Mouse (Mus musculus): ENCODE measurements at regions not wholly inside any gene's neighbourhood (a gene's known extent, or its start where the extent isn't known, plus 50 kb on each side); places are given as distances from the start of the nearest gene placed in this dataset.

DNA sequence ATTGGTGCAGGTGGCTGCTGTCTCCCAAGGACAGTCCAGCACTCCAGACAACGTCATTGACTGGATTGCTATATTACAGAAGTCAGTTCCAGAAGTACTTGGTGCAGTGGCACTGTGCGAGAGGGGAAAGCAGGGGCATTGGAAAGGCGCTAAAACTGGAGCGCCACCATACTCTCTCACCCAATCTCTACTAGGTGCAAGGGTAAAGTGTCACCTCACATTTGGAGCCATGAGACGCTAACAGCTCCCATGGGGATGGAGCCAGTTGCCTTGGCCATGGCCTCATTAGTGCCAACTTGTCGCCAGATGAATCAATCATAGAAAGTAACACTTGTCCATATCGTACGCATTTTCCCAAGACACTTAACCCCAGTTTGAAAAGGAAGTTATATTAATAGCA is 1617.2 kb upstream of the Gulo start:
- no peak for DNase-seq (ENCODE audit: low read depth, low spot score)

DNA sequence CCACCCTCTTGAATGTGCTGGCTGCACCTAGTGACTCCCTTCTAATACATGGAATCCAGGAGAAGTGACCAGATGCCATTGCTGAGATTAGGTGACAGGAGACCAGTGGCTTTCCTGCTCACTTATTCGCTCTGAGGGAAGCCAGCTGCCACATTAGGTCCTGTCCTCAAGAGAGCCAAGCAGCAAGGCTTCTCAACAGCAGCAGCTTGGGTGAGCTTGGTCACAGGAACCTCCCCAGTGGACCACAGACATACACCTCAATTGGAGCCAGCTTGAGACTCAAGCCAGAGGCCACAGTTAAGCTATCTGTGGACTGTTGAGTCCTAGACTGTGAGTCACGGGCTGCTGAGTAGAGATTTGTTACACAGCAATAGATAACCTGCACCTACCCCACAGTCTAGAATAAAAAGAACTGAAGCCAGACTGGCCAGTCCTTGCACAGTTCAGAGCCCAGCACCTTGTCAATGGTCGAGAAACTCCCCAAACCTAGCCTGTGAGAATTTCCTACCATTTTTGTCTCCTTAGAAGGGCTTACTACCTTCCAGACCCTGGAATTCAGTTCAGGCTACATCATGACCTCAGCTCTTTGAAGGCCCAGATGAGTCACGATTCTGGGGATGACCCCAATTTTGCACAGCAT is 1615.0 kb upstream of the Gulo start:
- no peak for DNase-seq (ENCODE audit: low read depth, low spot score)

DNA sequence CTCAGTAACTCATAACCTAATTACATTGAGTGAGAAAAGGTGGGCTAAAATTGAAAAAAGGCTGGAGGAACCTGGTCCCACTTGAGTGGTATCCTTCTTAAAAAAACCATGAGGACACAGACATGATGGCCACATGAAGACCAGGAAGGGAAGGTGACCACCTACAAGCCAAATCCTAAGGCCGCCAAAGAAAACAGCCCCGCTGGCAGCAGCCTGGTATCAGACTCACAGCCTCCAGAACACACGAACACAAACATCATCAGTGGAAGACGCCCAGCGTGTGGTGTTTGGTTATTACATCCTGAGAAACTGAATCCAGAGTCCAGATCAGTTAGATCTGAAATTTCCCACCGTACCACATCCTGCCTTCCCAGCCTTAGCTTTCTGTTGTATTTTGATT is 1613.9 kb upstream of the Gulo start:
- no peak for DNase-seq (ENCODE audit: low read depth, low spot score)

DNA sequence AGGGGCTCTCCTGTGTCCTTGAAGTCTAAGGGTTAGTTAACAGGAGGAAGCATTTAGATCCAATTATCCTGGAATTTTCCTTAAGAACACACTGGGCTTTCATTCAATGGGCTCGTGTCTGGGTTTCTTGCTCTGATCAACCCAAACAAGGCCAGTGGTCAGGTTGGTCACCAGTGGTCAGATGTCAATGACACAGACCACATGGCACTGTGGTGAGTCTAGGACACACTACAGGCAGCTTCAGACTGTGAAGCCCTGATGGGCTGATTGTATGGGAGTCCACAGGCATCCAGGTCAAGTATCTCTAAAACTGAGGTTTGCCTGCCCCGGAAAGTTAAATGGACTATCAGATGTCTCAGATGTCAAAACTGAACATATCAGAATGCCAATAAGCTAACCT is 1612.5 kb upstream of the Gulo start:
- DNase-seq (ENCODE audit: low read depth, low spot score) = no peak

DNA sequence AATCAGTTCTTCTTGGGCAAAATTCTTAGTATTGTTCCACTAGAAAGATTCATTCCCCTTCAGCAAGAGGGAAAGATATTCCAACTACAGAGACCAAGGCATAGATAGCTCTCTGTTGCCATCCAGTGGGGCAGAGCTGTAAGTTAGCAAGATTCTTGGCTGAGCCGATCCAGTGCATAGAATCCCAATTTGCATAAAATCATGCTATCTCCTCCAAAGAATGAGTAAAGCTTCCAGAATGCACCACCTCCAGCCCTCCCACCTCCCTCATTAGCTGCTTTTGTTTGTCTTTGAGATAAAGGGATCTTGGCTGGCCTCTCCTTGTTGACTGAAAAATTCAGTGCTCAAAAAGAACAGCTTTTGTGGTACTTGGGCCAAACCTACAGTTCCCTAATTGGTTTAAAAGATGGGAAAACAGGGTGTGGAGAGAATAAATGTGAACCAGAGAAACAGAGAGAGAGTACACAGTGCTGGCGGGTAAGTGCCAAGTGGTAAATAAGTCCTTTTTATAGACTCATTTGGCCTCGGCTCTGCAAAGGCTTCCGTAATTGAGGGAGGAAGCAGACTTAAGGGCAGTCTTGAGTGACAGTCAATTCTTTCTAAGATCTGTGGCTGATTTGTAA is 1612.0 kb upstream of the Gulo start:
- peak; percentile 41 for DNase-seq (ENCODE audit: low read depth, low spot score)

DNA sequence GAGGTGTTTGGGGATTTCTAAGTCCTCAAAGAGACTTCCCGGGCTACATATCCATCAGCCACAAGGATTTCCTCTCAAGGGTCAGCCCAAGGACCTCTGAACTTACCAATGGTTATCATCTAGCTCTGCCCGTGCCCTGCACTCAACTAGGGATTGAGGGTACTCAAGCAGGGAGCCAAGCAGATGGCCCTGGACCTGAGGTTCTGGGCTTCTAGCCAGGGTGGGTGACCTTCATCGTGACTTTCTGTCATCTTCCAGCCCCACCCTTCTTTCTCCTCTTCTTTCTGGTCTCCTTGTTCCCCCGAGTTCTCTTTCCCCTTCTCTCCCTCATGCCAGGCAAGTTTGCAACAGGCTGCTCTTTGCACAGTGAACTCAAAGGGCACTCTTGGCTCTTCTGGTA is 1610.6 kb upstream of the Gulo start:
- no peak for DNase-seq (ENCODE audit: low read depth, low spot score)

DNA sequence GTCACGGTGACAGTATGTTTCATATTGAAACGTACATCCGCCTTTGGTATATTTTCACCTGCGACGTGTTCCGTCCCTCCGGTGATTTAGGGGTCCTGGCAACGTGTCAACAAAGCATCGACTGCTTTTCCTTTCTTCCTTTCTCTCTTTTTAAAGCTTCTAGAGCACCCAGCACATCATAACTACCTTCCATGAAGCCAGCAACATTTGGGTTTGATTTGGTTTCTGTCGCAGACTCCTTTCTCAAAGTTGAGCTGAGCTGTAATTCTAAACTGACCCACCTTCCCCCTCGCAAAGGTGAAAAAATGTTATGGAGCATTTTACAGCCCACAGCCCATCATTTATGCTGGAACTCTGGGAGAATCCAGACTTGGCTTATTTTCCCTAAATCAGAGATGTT is 1605.4 kb upstream of the Gulo start:
- DNase-seq (ENCODE audit: low read depth, low spot score) = no peak

DNA sequence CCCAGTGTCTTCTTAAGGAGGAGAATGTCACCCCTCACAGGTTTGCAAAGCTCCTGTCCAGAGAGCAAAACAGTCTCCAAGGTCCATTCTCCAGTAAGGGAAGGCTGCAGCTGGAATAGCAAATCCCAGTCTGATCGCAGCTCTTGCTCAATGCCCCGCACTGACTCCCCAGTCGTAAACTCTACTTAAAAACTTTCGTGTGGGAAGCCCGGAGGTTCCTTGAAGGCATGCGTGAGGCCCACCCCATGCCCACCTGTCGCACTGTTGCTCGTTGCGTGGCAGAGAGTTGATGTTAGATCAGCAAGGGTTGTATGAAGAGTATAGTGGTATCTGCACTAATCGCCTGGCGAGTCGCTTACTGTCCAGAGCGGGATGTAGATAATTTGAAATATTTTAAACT is 1604.7 kb upstream of the Gulo start:
- DNase-seq (ENCODE audit: low read depth, low spot score) = no peak

DNA sequence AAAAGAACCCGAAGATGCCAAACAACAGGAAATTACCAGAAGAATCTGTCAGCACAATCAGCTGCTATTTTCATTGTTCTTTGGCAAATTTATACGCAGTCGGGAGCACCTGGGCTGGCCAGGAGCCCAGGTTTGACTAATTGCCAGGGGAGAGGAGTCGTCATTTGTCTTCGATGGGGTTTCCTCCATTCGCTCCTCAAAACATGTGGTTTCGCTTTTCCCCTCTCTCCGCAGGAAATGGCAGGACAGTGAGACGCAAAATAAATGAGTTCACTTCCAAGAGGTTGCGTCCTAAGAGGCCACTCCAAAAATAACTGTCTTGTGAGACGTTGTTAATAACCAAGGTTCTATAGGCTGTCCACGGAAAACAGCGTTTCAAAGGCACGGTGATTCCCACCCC is 1604.2 kb upstream of the Gulo start:
- DNase-seq (ENCODE audit: low read depth, low spot score) = peak; percentile 27

DNA sequence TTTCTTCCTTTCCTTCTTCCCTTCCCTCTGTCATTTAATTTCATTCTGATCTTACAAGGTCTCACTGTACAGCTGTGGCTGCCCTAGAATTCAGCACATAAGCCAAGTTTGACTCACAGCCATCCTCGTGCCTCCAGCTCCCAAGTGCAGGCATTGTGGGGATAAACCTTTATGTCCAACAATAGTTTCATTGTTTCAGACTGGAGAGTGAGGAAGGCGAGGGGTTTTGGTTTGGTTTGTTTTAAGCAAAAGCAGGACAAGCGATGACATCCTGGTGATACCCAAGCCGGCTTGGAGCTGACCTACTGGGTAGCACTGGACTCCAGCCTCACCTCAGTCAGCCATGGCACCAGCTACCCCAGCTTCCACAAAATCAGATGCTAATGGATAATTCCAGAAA is 1603.5 kb upstream of the Gulo start:
- no peak for DNase-seq (ENCODE audit: low read depth, low spot score)

DNA sequence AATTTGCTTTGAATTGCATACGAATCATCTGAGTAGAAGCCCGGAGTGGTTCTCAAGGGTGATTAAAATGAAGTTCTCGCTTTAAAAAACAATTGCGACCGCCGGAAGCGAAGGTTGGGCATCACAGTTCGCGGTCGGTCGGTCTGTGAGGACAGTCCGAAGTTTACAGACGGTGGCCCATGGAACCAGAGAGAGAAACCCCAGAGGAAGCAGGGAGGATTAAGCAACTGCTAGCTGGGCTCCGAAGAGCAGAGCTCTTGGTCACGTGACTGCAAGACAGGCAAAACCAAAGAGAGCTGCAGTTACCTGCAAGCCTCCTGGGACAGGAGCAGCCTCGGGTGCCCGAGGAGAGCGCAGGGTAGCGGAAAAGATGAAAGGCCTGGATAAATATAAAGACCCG is 1599.3 kb upstream of the Gulo start:
- DNase-seq (ENCODE audit: low read depth, low spot score) = no peak

DNA sequence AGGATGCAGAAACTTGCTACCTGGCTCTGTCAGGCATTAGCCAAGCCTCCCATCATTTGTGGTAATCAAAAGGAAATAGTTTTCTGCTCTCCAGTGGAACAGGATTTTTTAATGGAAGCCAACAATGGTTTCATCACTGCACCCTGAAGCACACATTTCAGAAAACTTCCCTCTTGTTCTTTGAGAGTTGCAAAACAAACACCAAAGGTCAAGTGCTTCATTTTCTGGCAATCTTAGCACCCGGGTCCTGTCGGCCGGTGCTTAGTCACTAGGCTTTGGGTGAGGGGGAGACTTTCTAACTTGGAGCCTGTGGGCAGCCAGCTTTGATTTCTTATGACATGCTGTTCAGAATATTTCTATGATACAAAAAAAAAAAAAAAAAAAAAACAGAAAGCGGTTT is 1594.0 kb upstream of the Gulo start:
- peak; percentile 30 for DNase-seq (ENCODE audit: low read depth, low spot score)

DNA sequence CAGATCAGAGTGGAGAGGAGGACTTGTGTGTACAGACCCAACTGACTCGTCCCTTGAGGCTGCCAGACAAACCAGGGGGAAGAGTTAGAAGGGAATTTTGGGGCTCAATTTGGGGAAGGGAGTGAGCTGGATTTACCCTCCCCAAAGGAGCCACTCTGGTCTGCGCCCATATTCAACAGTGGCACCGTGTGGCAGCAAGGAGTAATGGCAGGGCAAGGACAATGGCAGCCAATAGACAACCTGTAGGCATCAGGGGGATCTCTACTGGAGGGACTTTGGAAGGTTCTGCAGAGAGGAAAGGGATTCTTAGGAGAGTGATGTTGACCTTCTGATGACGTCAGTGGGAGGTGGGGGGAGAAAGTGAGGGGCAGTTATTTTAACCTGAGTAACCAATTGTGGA is 1590.7 kb upstream of the Gulo start:
- no peak for DNase-seq (ENCODE audit: low read depth, low spot score)

DNA sequence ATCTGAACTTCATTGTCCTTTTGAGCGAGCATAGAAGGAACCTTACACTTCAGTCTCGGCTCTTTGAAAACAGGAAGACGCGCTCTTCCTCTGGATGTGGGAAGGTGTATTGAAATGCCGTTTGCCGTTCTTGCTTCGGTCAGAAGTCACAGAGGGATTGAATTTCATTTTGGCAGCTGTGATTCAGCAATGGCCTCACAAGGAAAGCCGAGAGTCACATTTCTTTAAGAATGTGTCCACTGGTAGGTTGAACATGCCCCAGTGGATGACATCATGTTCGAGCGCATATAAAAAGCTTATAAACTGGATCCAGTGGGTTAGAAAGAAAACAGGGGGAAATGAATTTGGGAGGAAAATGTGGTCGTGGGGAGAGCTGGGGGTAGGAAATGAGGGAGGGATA is 1579.6 kb upstream of the Gulo start:
- DNase-seq (ENCODE audit: low read depth, low spot score) = no peak

DNA sequence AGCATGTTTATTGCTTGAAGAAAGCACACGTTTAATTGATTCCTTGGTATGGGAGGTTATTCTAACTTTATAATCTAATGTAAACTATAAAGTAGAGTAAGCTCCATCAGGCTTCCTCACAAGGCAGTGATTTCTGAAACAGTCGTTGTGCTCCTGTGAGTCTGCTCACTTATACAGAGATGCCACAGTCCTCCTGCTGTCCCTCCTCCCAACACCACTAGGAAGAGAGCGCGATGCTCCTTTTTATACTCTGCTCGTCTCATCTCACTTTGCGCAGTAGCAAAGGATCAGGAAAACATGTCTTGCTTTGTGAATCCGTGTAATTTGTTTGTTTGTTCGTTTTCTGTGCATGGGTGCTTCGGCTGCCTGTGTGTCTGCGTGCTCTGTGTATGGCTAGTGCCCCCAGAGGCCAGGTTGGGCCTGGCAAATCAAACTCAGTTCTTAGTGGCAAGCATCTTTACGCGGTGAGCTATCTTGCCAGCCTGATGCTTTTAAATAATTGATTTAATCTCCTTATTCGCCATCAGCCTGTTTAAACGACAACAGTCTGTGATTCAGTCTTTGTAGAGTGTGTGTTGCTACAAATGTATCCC is 1575.5 kb upstream of the Gulo start:
- no peak for DNase-seq (ENCODE audit: low read depth, low spot score)

DNA sequence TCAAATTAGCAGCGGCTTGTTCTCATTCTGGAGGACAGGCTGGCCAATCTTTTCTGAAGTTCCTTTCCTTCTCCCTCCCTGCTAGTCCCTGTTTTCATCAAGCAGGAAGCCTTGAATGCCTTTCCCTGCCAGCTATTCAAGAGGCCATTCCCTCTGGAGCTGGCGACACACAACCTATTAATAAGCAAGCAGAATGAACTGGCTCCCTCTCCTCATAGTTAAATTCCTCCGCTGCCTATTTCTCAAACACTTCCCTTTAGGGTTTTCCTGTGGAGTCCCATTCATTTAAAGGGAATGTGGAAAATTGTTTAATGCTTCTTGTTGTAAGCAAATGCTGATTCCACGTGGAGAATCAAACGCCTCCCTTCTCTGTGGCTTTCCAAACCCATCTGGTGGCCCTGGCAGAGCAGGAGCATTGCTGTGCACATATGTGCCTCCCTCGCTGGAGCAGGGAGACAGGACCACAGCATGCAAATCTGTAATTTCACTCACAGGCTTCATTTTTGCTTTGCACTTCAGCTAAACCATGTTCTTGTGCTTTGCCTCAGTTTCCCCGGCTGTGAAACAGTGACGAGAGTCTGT is 1573.3 kb upstream of the Gulo start:
- DNase-seq (ENCODE audit: low read depth, low spot score) = peak; percentile 7

DNA sequence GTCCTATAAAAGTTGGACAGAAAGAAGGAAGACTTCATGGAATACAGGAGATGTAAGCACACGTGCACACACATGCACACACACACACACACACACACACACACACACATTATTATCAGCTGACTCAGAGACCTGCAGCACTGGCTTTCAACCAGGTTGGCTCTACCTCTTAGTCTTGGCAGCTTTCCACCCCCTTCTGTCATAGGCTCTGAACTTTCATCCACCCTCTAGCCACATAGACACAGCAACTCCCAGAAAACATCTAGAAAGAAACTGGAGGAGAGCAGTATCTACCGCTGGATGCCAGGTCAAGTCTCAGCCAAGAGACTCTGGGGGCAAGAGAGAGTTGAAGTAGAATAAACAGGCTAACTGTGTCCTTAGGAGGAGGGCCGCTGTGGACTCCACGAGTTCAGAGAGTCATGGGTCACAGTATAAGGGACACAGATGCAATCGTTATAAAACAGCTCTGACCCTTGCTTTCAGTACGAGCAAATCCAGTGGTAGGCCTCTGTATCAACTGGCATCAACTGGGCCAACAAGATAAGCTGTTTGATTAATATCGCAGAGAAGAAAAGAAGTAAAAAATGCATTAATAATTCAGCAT is 1565.4 kb upstream of the Gulo start:
- peak; percentile 24 for DNase-seq (ENCODE audit: low read depth, low spot score)

DNA sequence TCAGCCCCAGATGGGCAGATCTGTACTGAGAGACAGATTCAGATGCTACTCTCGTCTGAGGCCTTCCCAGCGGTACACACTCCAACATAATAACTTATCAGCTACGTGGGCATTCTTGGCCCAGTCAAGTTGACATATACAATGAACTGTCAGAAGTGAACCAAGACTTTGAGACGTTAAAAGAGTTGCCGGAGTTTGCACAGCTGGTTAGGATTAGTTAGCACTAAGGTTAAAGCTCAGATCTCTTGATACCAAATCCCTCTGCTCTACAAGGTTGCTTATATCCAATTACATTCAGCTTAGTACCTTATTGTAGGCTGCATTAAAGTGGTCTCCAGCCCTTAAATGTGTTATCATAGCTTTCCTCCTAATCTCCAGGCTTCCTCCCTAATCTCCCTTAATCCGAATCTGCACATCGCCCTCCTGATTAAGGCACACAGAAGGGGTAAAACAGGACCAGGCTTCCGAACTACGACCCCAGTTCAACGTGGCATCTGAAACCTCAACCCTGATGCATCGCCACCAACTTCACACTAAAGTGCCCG is 1564.5 kb upstream of the Gulo start:
- DNase-seq (ENCODE audit: low read depth, low spot score) = no peak

DNA sequence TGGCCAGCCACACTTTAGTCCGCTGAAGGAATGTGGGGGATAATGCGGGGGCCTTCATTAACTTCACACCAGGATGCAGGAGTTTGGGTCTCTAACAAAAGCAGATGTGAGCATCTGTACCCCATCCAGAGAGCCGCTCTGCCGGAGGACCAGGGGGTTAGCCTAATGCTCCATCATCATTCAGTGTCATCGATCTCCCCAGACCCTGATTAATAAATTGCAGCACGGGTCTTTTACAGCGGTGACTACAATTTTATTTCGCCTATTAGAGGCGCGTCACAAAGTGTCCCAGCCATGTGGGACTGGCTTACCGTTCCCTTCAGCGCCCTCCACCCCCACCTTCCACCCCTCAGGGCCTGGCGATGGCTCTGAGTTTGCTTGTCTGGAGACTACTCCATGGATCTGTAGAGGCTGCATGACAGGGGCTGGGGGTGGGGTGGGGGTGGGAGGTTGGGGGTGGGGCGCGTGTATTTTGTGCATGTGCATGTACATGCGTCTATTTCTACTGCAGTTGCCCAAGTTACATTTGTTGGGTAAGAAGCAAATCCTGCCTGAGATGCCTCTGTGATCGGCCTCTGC is 1560.8 kb upstream of the Gulo start:
- no peak for DNase-seq (ENCODE audit: low read depth, low spot score)

DNA sequence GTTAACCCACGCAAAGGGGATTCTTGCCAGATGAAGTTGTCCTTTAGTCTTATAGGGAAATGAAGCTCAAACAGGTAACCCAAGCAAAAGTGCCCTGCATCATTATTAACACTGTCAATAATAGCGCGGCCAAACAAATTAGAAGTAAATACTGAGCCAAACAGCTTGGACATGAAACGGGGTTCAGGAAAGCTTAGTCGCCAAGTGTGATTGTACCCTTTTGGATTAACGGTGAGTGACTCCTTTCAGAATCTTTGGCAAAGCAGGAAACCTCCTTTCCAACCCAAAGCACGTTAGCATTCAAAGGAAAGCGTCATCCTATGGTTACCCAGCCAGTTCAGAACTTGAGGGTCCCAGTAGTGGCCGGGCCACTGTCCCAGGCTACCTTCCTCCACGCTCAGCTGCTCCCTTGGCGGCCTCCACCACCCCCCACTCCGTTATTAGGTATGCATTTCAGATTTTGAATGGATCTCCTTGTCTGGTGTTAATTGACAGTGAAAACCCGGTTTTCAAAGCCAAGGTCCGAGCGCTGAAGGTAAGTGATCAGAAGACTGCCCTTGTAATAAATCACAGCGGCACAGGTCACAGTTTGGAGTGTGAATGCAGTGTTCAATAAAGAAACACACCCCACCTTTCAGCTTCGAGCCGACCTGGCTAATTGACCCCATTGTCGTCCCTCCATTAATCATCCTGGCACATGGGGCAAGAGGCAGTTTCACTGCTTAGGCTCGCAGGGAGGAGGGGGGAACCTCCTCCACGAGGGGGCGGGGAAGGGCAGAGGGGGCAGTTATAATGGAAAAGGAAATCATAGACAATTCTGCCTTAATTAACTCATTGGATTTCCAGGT is 1560.1 kb upstream of the Gulo start:
- DNase-seq (ENCODE audit: low read depth, low spot score) = no peak

DNA sequence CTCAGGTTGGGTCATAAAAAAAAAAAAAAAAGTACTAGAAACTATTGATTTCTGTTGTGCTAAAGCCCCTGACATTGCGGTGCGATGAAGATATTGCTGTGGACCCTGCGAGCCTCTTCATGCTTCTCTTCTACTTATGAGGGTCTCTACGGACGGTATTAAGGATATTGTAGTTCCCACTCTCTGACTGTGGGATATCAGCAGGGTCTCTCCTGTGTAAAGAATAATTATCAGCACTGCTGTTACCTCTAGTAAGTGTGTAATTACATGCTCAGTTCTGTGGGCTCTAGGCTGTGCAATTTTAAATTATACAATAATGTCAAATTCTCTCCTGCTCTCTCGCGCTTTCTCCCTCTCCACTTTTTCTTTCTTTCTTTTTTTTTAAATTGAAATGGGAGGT is 1545.9 kb upstream of the Gulo start:
- DNase-seq (ENCODE audit: low read depth, low spot score) = no peak
